Mouse (Mus musculus) thymus, adult 2 months (tissue): ENCODE data around the gene Sys1.

Experiments used
- CTCF ChIP-seq: fragments of 200-500 bp; IDR thresholded peaks from 2 replicates; pipeline ENCODE4 v1.5.1; 2012; ENCODE audit warnings: mild to moderate bottlenecking, control low read depth, low read length, moderate library complexity, borderline replicate concordance; ENCODE audit not compliant: control insufficient read depth, poor library complexity, insufficient read depth; ENCODE audit errors: extremely low read depth
- POLR2A ChIP-seq: fragments of 200-500 bp; IDR thresholded peaks from 2 replicates; pipeline ENCODE4 v1.6.1; 2012; ENCODE audit warnings: mild to moderate bottlenecking, low read length, control low read depth, moderate library complexity; ENCODE audit not compliant: control insufficient read depth, poor library complexity, insufficient read depth; ENCODE audit errors: extremely low read depth

DNA sequence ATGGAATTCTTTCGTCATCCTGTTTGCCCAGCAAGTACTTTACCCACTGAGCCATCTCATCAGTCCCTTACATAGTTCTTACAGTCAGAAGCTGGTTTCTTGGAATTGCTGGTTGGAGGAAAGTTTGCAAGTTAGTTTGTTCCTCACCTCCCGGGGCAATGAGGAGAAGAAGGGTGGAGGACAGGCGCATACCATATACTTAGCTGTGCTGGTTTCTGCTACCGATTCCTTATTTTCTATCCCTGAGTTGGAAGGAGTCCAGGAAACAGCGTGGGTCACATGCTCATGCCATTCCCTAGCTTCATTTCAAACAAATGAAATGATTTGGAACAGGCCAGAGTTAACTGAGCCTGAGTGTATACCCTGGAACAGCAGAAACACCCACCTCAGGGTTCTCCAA is 7.8 kb upstream of the Sys1 start:
- TF ChIP-seq CTCF (no peak), POLR2A (no peak)
